Mouse (Mus musculus) intestine, embryonic 16.5 days (tissue): ENCODE measurements at regions not wholly inside any gene's neighbourhood (a gene's known extent, or its start where the extent isn't known, plus 50 kb on each side); places are given as distances from the start of the nearest gene placed in this dataset.

ENCODE experiments used
- ATAC-seq: fragments of 200-750 bp; cut with Nextera tagmentation; 2 replicates; pipeline ENCODE4 v1.8.0; 2017; ENCODE audit warnings: moderate TSS enrichment, moderate library complexity
- H3K27ac ChIP-seq: fragments of 300-500 bp; sonication (generic); 2 replicates; pipeline ENCODE4 v1.5.1; 2014; ENCODE audit warnings: mild to moderate bottlenecking, low read length
- H3K27me3 ChIP-seq: fragments of 300-500 bp; sonication (generic); replicated peaks from 2 replicates; pipeline ENCODE4 v1.6.1; 2014; ENCODE audit warnings: low read length, control low read depth, mixed read lengths; ENCODE audit not compliant: control insufficient read depth, insufficient read depth
- H3K36me3 ChIP-seq: fragments of 300-500 bp; sonication (generic); 2 replicates; pipeline ENCODE4 v1.6.1; 2014; ENCODE audit warnings: low read length, control low read depth; ENCODE audit not compliant: control insufficient read depth, insufficient read depth
- H3K4me1 ChIP-seq: fragments of 300-500 bp; sonication (generic); 2 replicates; pipeline ENCODE4 v1.6.1; 2014; ENCODE audit warnings: low read length, control low read depth, mixed read lengths; ENCODE audit not compliant: control insufficient read depth, insufficient read depth
- H3K4me2 ChIP-seq: fragments of 300-500 bp; sonication (generic); 2 replicates; pipeline ENCODE4 v1.6.1; 2014; ENCODE audit warnings: low read depth, low read length, control low read depth
- H3K4me3 ChIP-seq: fragments of 300-500 bp; sonication (generic); 2 replicates; pipeline ENCODE4 v1.5.1; 2014; ENCODE audit warnings: mild to moderate bottlenecking, low read length
- H3K9ac ChIP-seq: fragments of 300-500 bp; sonication (generic); 2 replicates; pipeline ENCODE4 v1.6.1; 2014; ENCODE audit warnings: low read depth, low read length
- H3K9me3 ChIP-seq: fragments of 300-500 bp; sonication (generic); 2 replicates; pipeline ENCODE4 v1.6.1; 2016; ENCODE audit warnings: low read length, control low read depth; ENCODE audit not compliant: control insufficient read depth
- WGBS: fragments of 180-500 bp; shearing (Covaris S2); extraction: QIAGEN DNeasy Blood & Tissue Kit; methylation state at CpG from one replicate; pipeline ENCODE4 v1.1.7; 2014; 5-methylcytosine and 5-hydroxymethylcytosine counted together

GRCm38 (mm10) chr12:94070940-94071505, 1621.0 kb upstream of the Flrt2 start:
- no peak overlapping the region for H3K9ac ChIP-seq
- H3K4me2 ChIP-seq, result no peak overlapping the region
- 52% methylated on average over 2 of the region's 2 CpGs for WGBS
- no peak for ATAC-seq
- no peak overlapping the region for H3K4me3 ChIP-seq
- no peaks in the 10 kb centered on the region for H3K27me3 ChIP-seq
- H3K4me1 ChIP-seq, result no peaks in the 10 kb centered on the region
- no peaks in the 10 kb centered on the region for H3K36me3 ChIP-seq
- H3K9me3 ChIP-seq, result no peaks in the 10 kb centered on the region
- no peak overlapping the region for H3K27ac ChIP-seq

DNA sequence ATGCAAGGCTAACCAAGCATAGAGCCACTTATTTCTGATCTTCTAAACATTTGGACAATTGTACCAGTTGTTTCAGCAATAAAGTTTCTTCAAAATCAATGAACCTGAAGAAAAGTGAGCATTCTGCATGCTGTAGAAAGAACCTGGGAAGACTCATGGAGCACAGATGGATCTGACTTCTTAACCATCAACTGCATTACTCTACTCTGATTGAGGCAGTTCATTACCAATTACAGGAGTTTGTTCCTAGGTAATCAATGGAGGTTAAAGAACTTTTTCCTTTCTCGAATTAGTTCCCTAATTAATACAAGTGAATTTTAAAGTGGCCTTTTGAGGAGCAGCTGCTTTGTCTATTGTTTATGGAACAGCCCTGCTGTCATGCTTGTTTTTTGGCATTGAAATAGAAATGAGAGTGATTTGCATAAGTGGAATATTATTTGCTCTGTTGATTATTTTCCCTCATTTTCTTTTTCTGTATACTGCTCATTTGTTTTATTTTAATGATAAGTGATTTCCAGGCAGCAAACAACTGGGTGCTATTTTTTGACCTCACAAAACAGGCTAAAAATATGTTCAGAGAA, 1586.4 kb upstream of the Flrt2 start:
- ATAC-seq, result no peak
- H3K4me1 ChIP-seq, result no peaks in the 10 kb centered on the region
- H3K27ac ChIP-seq, result no peak overlapping the region
- H3K27me3 ChIP-seq, result no peaks in the 10 kb centered on the region
- H3K9ac ChIP-seq, result no peak overlapping the region
- H3K36me3 ChIP-seq, result no peaks in the 10 kb centered on the region
- H3K9me3 ChIP-seq, result no peaks in the 10 kb centered on the region
- no peak overlapping the region for H3K4me2 ChIP-seq
- 63% methylated on average over 1 of the region's 1 CpGs for WGBS
- no peak overlapping the region for H3K4me3 ChIP-seq

GRCm38 (mm10) chr12:94150143-94150542, 1541.9 kb upstream of the Flrt2 start:
- H3K27ac ChIP-seq, result no peak overlapping the region
- H3K4me3 ChIP-seq, result no peak overlapping the region
- 71% methylated on average over 5 of the region's 5 CpGs for WGBS
- H3K4me2 ChIP-seq, result no peak overlapping the region
- no peaks in the 10 kb centered on the region for H3K36me3 ChIP-seq
- no peak for ATAC-seq
- H3K27me3 ChIP-seq, result no peaks in the 10 kb centered on the region
- no peaks in the 10 kb centered on the region for H3K4me1 ChIP-seq
- H3K9ac ChIP-seq, result no peak overlapping the region
- no peaks in the 10 kb centered on the region for H3K9me3 ChIP-seq

GRCm38 (mm10) chr12:94155110-94155858, 1536.7 kb upstream of the Flrt2 start:
- H3K9me3 ChIP-seq, result no peaks in the 10 kb centered on the region
- H3K4me2 ChIP-seq, result no peak overlapping the region
- H3K27ac ChIP-seq, result peak overlapping the region; percentile 7; the same call in 1 of the 2 replicates
- no peaks in the 10 kb centered on the region for H3K4me1 ChIP-seq
- no peak overlapping the region for H3K9ac ChIP-seq
- no peaks in the 10 kb centered on the region for H3K36me3 ChIP-seq
- peak; percentile 74 for ATAC-seq
- no peak overlapping the region for H3K4me3 ChIP-seq
- H3K27me3 ChIP-seq, result no peaks in the 10 kb centered on the region
- 49% methylated on average over 12 of the region's 12 CpGs for WGBS

DNA sequence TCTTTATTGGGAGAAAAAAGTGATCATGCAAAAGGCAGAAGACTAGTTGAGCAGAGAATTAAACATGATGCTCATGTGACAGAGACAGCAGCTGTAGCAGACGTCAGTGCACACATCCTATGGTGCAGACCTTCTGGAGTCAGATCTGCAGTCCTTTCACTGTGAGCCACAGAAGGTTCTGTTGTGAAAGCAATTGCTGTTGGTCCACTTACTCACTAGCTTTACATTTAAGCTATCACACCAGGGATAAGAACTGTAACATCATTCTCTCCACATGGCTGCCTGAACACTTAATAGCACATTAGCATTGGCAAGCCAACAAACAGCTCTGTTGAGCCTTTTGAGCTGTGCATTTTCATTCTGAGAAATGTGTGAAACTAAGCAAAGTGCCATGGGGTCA, 1509.7 kb upstream of the Flrt2 start:
- Histone ChIP-seq H3K27ac (no peak overlapping the region), H3K9me3 (no peaks in the 10 kb centered on the region), H3K4me2 (no peak overlapping the region), H3K9ac (no peak overlapping the region), H3K27me3 (no peaks in the 10 kb centered on the region), H3K4me1 (no peaks in the 10 kb centered on the region), H3K36me3 (no peaks in the 10 kb centered on the region), H3K4me3 (no peak overlapping the region)
- ATAC-seq, result no peak
- 32% methylated on average over 1 of the region's 1 CpGs for WGBS

DNA sequence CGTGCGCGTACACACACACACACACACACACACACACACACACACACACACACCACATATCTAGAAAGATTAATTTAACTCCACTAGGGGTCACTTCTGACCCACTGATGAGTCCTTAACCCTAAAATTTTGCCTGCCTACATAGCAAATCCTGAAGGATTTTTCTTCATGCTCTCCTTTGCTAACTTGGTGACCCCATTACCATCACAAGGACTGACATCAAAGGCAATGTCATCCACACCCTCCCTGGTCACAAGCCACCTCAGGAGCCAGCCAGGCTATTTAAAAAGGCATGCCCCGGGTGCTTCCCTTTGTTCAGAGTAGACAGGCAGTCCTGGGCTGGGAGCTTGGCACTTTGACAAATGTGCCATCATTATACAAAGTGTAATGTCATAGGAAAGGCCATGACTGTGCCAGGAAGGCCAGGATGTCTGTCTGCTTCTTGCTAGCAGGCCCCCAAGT, 1501.4 kb upstream of the Flrt2 start:
- Histone ChIP-seq H3K27me3 (no peaks in the 10 kb centered on the region), H3K27ac (no peak overlapping the region), H3K4me2 (no peak overlapping the region), H3K9ac (no peak overlapping the region), H3K4me3 (no peak overlapping the region), H3K36me3 (no peaks in the 10 kb centered on the region), H3K4me1 (no peaks in the 10 kb centered on the region), H3K9me3 (no peaks in the 10 kb centered on the region)
- WGBS, result 74% methylated on average over 4 of the region's 4 CpGs
- ATAC-seq, result no peak; the same call in 1 of the 2 replicates

- no peak overlapping the region for H3K27ac ChIP-seq
- H3K4me3 ChIP-seq, result no peak overlapping the region
- WGBS, result 82% methylated on average over 4 of the region's 4 CpGs
- no peak overlapping the region for H3K4me2 ChIP-seq
- H3K36me3 ChIP-seq, result no peaks in the 10 kb centered on the region
- H3K27me3 ChIP-seq, result no peaks in the 10 kb centered on the region
- no peaks in the 10 kb centered on the region for H3K4me1 ChIP-seq
- no peak for ATAC-seq
- H3K9ac ChIP-seq, result no peak overlapping the region
- no peaks in the 10 kb centered on the region for H3K9me3 ChIP-seq
Measured at GRCm38 (mm10) chr12:94217906-94218305, 1474.1 kb upstream of the Flrt2 start.

DNA sequence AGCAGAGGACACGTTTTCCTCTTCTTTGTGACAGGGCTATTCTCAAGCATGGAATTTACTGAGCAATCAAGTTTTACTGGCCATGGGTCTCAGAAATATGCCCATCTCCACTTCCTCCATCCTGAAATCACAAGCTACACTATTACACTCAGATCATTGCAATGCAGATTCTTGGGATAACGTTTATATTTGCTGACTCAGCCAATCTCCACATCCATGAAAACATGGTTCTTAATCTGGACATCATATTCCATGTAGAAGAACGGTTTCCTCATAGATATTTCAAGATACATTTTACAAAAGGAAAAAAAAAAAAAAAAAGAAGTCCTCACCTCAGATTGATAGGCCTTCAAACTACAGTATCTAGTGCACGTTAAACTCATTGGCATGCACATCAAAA, 1462.1 kb upstream of the Flrt2 start:
- no peak overlapping the region for H3K9ac ChIP-seq
- no peaks in the 10 kb centered on the region for H3K4me1 ChIP-seq
- H3K4me3 ChIP-seq, result no peak overlapping the region
- H3K4me2 ChIP-seq, result no peak overlapping the region
- H3K36me3 ChIP-seq, result no peaks in the 10 kb centered on the region
- no peak overlapping the region for H3K27ac ChIP-seq
- no peaks in the 10 kb centered on the region for H3K9me3 ChIP-seq
- WGBS, result 86% methylated on average over 4 of the region's 4 CpGs
- no peaks in the 10 kb centered on the region for H3K27me3 ChIP-seq
- no peak for ATAC-seq

GRCm38 (mm10) chr12:94245366-94245765, 1446.7 kb upstream of the Flrt2 start:
- H3K9ac ChIP-seq, result no peak overlapping the region
- ATAC-seq, result no peak
- no peak overlapping the region for H3K27ac ChIP-seq
- no peak overlapping the region for H3K4me2 ChIP-seq
- no peaks in the 10 kb centered on the region for H3K9me3 ChIP-seq
- H3K4me1 ChIP-seq, result no peaks in the 10 kb centered on the region
- H3K4me3 ChIP-seq, result no peak overlapping the region
- H3K27me3 ChIP-seq, result no peaks in the 10 kb centered on the region
- WGBS, result 55% methylated on average over 2 of the region's 2 CpGs
- no peaks in the 10 kb centered on the region for H3K36me3 ChIP-seq
